Mouse (Mus musculus) testis, adult 2 months (tissue): ENCODE measurements around the gene B430306N03Rik. TPM values are rescaled to one million over a fixed set of nuclear protein-coding genes. Genes with fewer than 3 reads are reported as not detected.

Experiments
- H3K27ac ChIP-seq: fragments of 200-500 bp; 2 replicates; pipeline ENCODE4 v1.5.1; 2012; ENCODE audit warnings: low read depth, low read length; ENCODE audit not compliant: control insufficient read depth, insufficient read depth
- H3K27me3 ChIP-seq: fragments of 200-500 bp; 2 replicates; pipeline ENCODE4 v1.6.1; 2012; ENCODE audit warnings: mild to moderate bottlenecking, low read length, moderate library complexity; ENCODE audit not compliant: control insufficient read depth, insufficient read depth
- H3K36me3 ChIP-seq: fragments of 200-500 bp; 2 replicates; pipeline ENCODE4 v1.6.1; 2012; ENCODE audit warnings: mild to moderate bottlenecking, low read length; ENCODE audit not compliant: control insufficient read depth, insufficient read depth
- H3K4me1 ChIP-seq: fragments of 200-500 bp; 2 replicates; pipeline ENCODE4 v1.6.1; 2012; ENCODE audit warnings: low read length; ENCODE audit not compliant: control insufficient read depth, insufficient read depth
- H3K4me3 ChIP-seq: fragments of 200-500 bp; 2 replicates; pipeline ENCODE4 v1.5.1; 2012; ENCODE audit warnings: low read depth, mild to moderate bottlenecking, low read length, moderate library complexity, mixed read lengths; ENCODE audit not compliant: control insufficient read depth
- CTCF ChIP-seq: fragments of 200-500 bp; IDR thresholded peaks from 2 replicates; pipeline ENCODE4 v1.5.1; 2012; ENCODE audit warnings: low read depth, mild to moderate bottlenecking, inconsistent platforms, low read length, moderate library complexity; ENCODE audit not compliant: control insufficient read depth, insufficient read depth, insufficient replicate concordance
- POLR2A ChIP-seq: fragments of 200-500 bp; IDR thresholded peaks from 2 replicates; pipeline ENCODE4 v1.6.1; 2012; ENCODE audit warnings: low read depth, mild to moderate bottlenecking, inconsistent platforms, low read length, moderate library complexity; ENCODE audit not compliant: control insufficient read depth
- polyA plus RNA-seq: library from polyadenylated mRNA; depleted of rRNA; stranded (reverse); fragments of >200 nt; gene quantifications from 2 replicates; pipeline ENCODE4 v1.2.3, GENCODE M21; 2012

The B430306N03Rik gene
- polyA plus RNA-seq, 1 experiment: 9.8 TPM

DNA sequence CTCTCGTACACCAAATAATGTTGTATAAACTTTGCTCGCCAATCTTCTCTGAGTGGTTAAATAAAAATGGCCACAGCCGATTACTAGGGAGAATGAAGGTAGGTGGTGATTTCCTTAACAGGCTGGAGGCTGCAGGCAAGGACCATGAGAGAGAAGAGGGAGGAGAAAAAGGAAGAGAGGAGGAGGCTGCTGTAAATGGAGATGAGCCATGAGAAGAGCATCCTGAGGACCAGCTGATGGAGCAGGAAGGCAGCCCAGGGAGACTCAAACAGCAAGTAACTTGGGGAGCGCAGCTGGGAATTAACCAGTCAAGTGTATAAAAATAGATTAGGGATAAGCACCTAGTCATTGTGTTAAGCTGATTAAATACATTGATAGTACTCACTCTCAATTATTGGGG is 18.2 kb downstream of the B430306N03Rik start:
- no peaks in the 10 kb centered on the region for H3K4me1 ChIP-seq
- H3K27me3 ChIP-seq: no peaks in the 10 kb centered on the region
- H3K36me3 ChIP-seq: no peaks in the 10 kb centered on the region
- H3K27ac ChIP-seq: no peak overlapping the region
- H3K4me3 ChIP-seq: no peak overlapping the region
- TF ChIP-seq POLR2A (no peak), CTCF (no peak)

DNA sequence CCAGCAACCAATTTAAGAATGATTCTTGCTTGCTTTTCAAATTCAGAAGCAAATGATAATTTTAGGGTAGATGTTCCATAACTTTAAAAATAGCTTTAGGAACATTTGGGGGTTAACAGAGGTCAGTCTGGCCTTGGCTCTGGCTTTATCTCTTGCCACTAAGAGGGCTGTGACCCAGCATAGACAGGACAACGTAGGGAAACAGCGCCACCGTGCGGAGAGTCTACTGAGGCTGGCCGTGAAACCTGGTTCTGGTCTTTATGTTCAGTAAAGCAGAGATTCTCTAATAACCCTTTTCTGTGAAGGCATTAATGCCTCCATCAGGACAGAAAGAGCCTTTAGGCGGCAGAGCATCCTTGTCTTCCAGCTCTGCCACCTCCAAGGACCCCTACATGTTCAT is 20.9 kb downstream of the B430306N03Rik start:
- no peaks in the 10 kb centered on the region for H3K27me3 ChIP-seq
- H3K36me3 ChIP-seq: no peaks in the 10 kb centered on the region
- no peaks in the 10 kb centered on the region for H3K4me1 ChIP-seq
- no peak overlapping the region for H3K27ac ChIP-seq
- H3K4me3 ChIP-seq: no peak overlapping the region
- peak; percentile 63; the same call in 1 of the 2 replicates for TF ChIP-seq CTCF
- TF ChIP-seq POLR2A: no peak

DNA sequence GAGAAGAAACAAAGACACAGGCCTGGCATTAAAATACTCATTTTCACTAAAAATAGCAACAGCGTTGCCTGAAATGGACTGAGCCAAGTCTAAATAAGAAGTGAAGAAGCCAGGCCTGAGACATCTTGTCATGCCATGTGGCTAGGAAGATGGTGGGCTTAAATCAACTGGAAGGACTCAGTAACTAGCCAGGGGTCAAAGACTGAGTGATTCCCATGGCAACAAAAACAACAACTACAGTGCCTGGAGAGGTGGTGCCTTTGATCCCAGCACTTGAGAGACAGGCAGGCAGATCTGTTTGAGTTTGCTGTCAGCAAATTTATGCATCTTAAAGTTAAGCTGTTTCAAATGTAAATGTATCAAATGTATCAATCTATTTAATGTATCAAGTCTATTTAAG is 24.3 kb downstream of the B430306N03Rik start:
- H3K4me3 ChIP-seq: no peak overlapping the region
- no peaks in the 10 kb centered on the region for H3K36me3 ChIP-seq
- H3K27ac ChIP-seq: no peak overlapping the region
- H3K4me1 ChIP-seq: no peaks in the 10 kb centered on the region
- TF ChIP-seq CTCF (no peak), POLR2A (no peak)
- H3K27me3 ChIP-seq: no peaks in the 10 kb centered on the region

DNA sequence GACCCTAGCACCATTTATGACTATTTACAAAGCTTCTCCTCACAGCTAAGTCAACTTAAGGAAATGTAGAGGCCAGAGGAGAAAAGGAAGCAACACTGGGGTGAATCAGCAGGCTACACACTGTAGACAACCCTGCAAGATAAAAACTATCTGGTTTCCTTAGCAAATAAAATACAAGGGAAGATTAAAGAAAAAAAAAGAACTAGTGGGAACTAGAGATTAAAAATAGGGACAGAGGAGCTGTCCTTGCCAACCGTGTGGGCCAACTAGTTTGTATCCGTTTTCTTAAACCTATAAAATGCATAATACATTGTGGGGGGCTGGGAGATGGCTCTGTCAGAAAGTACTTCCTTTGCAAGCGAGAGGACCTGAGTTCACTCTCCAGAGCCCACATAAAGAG is 26.0 kb downstream of the B430306N03Rik start:
- no peak overlapping the region for H3K4me3 ChIP-seq
- H3K4me1 ChIP-seq: no peaks in the 10 kb centered on the region
- TF ChIP-seq POLR2A (no peak), CTCF (no peak)
- H3K27me3 ChIP-seq: no peaks in the 10 kb centered on the region
- H3K36me3 ChIP-seq: no peaks in the 10 kb centered on the region
- H3K27ac ChIP-seq: no peak overlapping the region

DNA sequence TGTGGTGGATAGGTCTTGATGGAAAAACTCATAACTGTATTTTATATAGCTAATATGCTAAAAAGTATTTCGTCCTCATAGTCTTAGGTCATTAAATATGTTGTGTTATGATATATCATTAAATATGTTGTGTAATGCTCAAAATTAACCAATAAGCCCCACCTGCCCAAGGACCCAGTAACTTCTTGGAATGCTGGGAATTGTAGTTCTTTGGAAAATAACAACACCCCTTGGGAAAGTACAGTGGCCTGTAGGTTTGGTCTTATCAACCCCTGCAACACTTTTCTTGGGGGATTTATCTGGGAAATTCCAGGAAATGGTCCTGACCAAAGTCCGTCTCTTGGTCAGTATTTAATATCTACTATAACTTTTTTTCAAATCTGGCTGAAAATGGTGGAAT is 27.1 kb downstream of the B430306N03Rik start:
- Histone ChIP-seq H3K36me3 (no peaks in the 10 kb centered on the region), H3K27ac (no peak overlapping the region), H3K4me1 (no peaks in the 10 kb centered on the region), H3K27me3 (no peaks in the 10 kb centered on the region), H3K4me3 (no peak overlapping the region)
- TF ChIP-seq POLR2A (no peak), CTCF (no peak)

DNA sequence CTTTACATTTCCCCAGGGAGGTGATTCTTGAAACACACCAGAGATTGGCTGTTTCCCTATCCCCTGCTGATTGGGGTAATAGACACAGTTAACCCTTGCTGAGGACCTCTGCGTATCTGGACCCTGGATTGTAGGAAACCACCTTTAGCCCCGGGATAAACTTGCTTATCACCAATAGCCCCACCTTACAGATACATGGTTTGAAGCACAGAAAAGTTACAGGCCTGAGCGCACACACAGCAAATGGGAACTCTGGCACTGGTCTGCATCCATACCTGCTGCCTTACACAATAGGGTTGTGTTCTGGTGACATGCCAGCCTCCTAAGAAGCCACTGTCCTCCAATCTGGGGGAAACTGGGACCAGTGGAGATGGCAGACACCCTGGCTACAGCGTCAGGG is 29.9 kb downstream of the B430306N03Rik start:
- no peaks in the 10 kb centered on the region for H3K36me3 ChIP-seq
- no peak overlapping the region for H3K4me3 ChIP-seq
- no peak overlapping the region for H3K27ac ChIP-seq
- TF ChIP-seq CTCF (no peak), POLR2A (no peak)
- H3K27me3 ChIP-seq: no peaks in the 10 kb centered on the region
- H3K4me1 ChIP-seq: no peaks in the 10 kb centered on the region

DNA sequence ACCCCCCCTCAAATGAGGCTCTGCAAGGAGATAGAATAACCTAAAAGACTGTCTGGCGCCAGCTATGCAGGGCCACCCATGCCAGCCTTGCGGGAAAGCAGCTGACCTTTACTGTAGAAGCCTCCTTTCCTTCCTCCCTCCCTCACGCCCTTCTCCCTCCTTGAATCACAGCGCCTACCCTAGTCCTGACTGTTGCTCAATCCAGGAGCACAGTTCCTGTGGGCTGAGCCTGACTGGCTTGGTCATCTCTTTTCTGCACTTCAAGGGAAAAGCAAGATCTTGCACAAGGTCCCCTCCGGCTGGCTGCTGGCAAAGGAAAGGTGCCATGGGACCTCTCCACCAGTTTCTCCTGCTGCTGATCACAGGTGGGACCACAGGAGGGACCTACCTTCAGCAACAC is 30.3 kb downstream of the B430306N03Rik start, which contains the start of gene Trem2:
TSS of gene Trem2 (plus strand) at position 171 of the 400 bp plus-strand sequence.
- Histone ChIP-seq H3K27me3 (no peaks in the 10 kb centered on the region), H3K27ac (no peak within 1 kb of the TSS), H3K4me1 (no peaks in the 10 kb centered on the region), H3K4me3 (no peak within 1 kb of the TSS), H3K36me3 (no peaks in the 10 kb centered on the region)
- TF ChIP-seq CTCF: no peak
- TF ChIP-seq POLR2A: no peak

DNA sequence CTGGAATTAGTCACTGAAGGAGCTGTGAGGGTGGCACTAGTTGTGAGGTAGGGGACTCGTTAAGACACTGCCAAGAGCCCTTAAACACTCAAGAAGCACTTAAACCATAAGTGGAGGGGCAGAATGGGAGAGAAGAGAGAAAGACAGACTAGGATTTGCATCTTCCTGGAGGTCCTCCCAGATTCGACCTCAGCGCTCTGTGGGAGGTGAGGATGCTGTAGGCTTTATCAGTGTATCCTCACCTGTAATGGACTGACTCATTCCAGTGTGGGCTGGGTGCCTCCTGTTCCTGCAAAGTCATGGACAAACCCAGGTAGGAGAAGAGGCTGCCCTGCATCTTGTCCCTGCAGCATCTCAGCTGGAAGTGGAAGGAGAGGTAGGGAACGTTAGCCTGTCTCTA is 30.9 kb downstream of the B430306N03Rik start:
- no peak for TF ChIP-seq POLR2A
- no peak for TF ChIP-seq CTCF
- H3K27ac ChIP-seq: no peak overlapping the region
- no peaks in the 10 kb centered on the region for H3K4me1 ChIP-seq
- H3K36me3 ChIP-seq: no peaks in the 10 kb centered on the region
- no peaks in the 10 kb centered on the region for H3K27me3 ChIP-seq
- H3K4me3 ChIP-seq: no peak overlapping the region
